Mouse (Mus musculus) liver, embryonic 14.5 days (tissue): ENCODE measurements around the gene Hephl1.

ENCODE experiments used
- CTCF ChIP-seq: IDR thresholded peaks from 2 replicates; pipeline ENCODE4 v1.5.1; 2016; ENCODE audit warnings: antibody characterized with exemption, low read depth, control low read depth
- EP300 ChIP-seq: IDR thresholded peaks from 2 replicates; pipeline ENCODE4 v1.6.1; 2016; ENCODE audit warnings: antibody characterized with exemption, low read depth

DNA sequence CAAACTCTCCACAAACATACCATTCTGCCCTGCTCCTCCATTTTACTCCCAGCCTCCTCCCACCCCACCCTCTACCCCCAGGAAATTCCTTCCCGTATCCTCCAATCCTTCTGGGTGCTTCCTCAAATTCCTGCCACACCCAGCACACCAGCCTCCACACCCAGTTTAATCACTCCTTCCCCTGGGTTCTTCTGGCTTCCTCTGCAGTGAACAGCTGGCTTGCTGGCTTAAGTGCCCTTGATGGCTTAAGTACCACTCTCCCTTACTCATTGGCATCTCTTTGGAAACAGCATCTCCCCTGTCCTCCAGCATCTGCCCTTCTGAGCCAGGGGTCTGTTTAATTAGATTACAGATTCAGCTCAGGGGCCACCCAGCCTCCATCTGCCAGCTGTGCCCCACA lies 7.6 kb upstream of the Hephl1 start:
- no peak for TF ChIP-seq CTCF
- TF ChIP-seq EP300, result no peak
